Comparison of ENCODE assay signal across 8 mouse cellular contexts in genomic region chr15:102405489-102406195, GRCm38 (mm10). TPM values are rescaled to one million over a fixed set of nuclear protein-coding genes. Genes with fewer than 3 reads are reported as not detected.
DNase-seq lines count a peak whose midpoint lies in the region; ATAC-seq and TF ChIP-seq lines count a peak whose summit lies in the region.

Sp1 (plus strand) TSS chr15:102406143.

- TF ChIP-seq CTCF in kidney, postnatal 0 days (IDR thresholded peaks at IDR 0.05; ENCODE audit: low read depth) = peak; percentile 54

- peak within 1 kb of the TSS; percentile 100 for H3K27ac ChIP-seq in heart, embryonic 12.5 days (ENCODE audit: poor library complexity, severe bottlenecking)
- peak within 1 kb of the TSS; percentile 100 for H3K27ac ChIP-seq in kidney, postnatal 0 days
- peak within 1 kb of the TSS; percentile 99 for H3K27ac ChIP-seq in liver, embryonic 11.5 days (ENCODE audit: low read depth, low read length)
- H3K27ac ChIP-seq in stomach, embryonic 14.5 days (ENCODE audit: low read length) = peak within 1 kb of the TSS; percentile 99

- peak within 1 kb of the TSS; percentile 95 for H3K9ac ChIP-seq in heart, embryonic 12.5 days
- peak within 1 kb of the TSS; percentile 97 for H3K9ac ChIP-seq in kidney, postnatal 0 days (ENCODE audit: low read depth, low read length)
- H3K9ac ChIP-seq in liver, embryonic 11.5 days (ENCODE audit: low read depth, low read length) = peak within 1 kb of the TSS; percentile 93
- H3K9ac ChIP-seq in stomach, embryonic 14.5 days (replicated peaks; ENCODE audit: low read depth, low read length) = peak within 1 kb of the TSS; percentile 85

- H3K4me2 ChIP-seq in heart, embryonic 12.5 days = peak within 1 kb of the TSS; percentile 71
- peak within 1 kb of the TSS; percentile 55 for H3K4me2 ChIP-seq in kidney, postnatal 0 days (ENCODE audit: low read length)
- peak within 1 kb of the TSS; percentile 67 for H3K4me2 ChIP-seq in liver, embryonic 11.5 days
- peak within 1 kb of the TSS; percentile 50 for H3K4me2 ChIP-seq in stomach, embryonic 14.5 days (replicated peaks; ENCODE audit: low read depth, low read length)

- peaks cover 39% of the 10 kb centered on the region for H3K4me1 ChIP-seq in heart, embryonic 12.5 days (replicated peaks)
- H3K4me1 ChIP-seq in kidney, postnatal 0 days (replicated peaks; ENCODE audit: insufficient read depth, low read length) = peaks cover 19% of the 10 kb centered on the region; the same call in 1 of the 2 replicates
- peaks cover 35% of the 10 kb centered on the region for H3K4me1 ChIP-seq in liver, embryonic 11.5 days (replicated peaks; ENCODE audit: control insufficient read depth, insufficient read depth, low read length)
- H3K4me1 ChIP-seq in stomach, embryonic 14.5 days (ENCODE audit: control insufficient read depth, insufficient read depth, low read length) = peaks cover 17% of the 10 kb centered on the region

- no peaks in the 10 kb centered on the region; the same call in 1 of the 2 replicates for H3K9me3 ChIP-seq in heart, embryonic 12.5 days (replicated peaks)
- H3K9me3 ChIP-seq in kidney, postnatal 0 days (replicated peaks; ENCODE audit: low read length) = no peaks in the 10 kb centered on the region
- no peaks in the 10 kb centered on the region for H3K9me3 ChIP-seq in liver, embryonic 11.5 days (ENCODE audit: control insufficient read depth, low read length)
- H3K9me3 ChIP-seq in stomach, embryonic 14.5 days (ENCODE audit: control insufficient read depth, low read depth, low read length) = no peaks in the 10 kb centered on the region

- WGBS in heart, embryonic 12.5 days = under 1% methylated on average over 38 of the region's 38 CpGs
- 0% methylated on average over 37 of the region's 38 CpGs for WGBS in kidney, postnatal 0 days
- under 1% methylated on average over 38 of the region's 38 CpGs for WGBS in liver, embryonic 11.5 days
- WGBS in stomach, embryonic 14.5 days = 0% methylated on average over 38 of the region's 38 CpGs

- peak; percentile 100 for DNase-seq in CD4-positive helper T cell, adult 2 months (ENCODE audit: low read depth, low spot score)
- DNase-seq in brain, embryonic 18.5 days (ENCODE audit: low read depth, low spot score) = peak; percentile 100
- peak; percentile 100 for DNase-seq in kidney, postnatal 0 days (ENCODE audit: low spot score)
- peak; percentile 97 for DNase-seq in liver, embryonic 11.5 days (ENCODE audit: low spot score)
- DNase-seq in naive thymus-derived CD4-positive, alpha-beta T cell, adult 2 months (ENCODE audit: low read depth) = peak; percentile 99

- ATAC-seq in erythroid progenitor cell, adult 5-6 weeks (replicated peaks; ENCODE audit: low FRiP score, poor library complexity, severe bottlenecking) = peak; percentile 83
- peak; percentile 95 for ATAC-seq in heart, embryonic 12.5 days (ENCODE audit: insufficient number of reproducible peaks, low FRiP score)
- ATAC-seq in kidney, postnatal 0 days (replicated peaks; ENCODE audit: low FRiP score, low read depth) = peak; percentile 96
- ATAC-seq in liver, embryonic 11.5 days (replicated peaks; ENCODE audit: low FRiP score) = peak; percentile 93
- ATAC-seq in stomach, embryonic 14.5 days (ENCODE audit: insufficient number of reproducible peaks, insufficient read depth, low FRiP score, low read depth) = peak; percentile 97

- H3K27me3 ChIP-seq in heart, embryonic 12.5 days (replicated peaks) = no peaks in the 10 kb centered on the region
- no peaks in the 10 kb centered on the region for H3K27me3 ChIP-seq in kidney, postnatal 0 days (ENCODE audit: insufficient read depth, low read length)
- H3K27me3 ChIP-seq in liver, embryonic 11.5 days (replicated peaks; ENCODE audit: control insufficient read depth, insufficient read depth, low read length) = no peaks in the 10 kb centered on the region
- H3K27me3 ChIP-seq in stomach, embryonic 14.5 days (ENCODE audit: control insufficient read depth, insufficient read depth, low read length) = no peaks in the 10 kb centered on the region

- H3K4me3 ChIP-seq in heart, embryonic 12.5 days = peak within 1 kb of the TSS; percentile 87
- peak within 1 kb of the TSS; percentile 78 for H3K4me3 ChIP-seq in kidney, postnatal 0 days (replicated peaks; ENCODE audit: low read depth, low read length)
- peak within 1 kb of the TSS; percentile 77 for H3K4me3 ChIP-seq in liver, embryonic 11.5 days (ENCODE audit: low read depth, low read length)
- H3K4me3 ChIP-seq in stomach, embryonic 14.5 days (ENCODE audit: low read depth, low read length) = peak within 1 kb of the TSS; percentile 75

- H3K36me3 ChIP-seq in heart, embryonic 12.5 days = peaks cover 31% of the 10 kb centered on the region
- peaks cover 26% of the 10 kb centered on the region for H3K36me3 ChIP-seq in kidney, postnatal 0 days (ENCODE audit: insufficient read depth, low read length)
- H3K36me3 ChIP-seq in liver, embryonic 11.5 days (ENCODE audit: control insufficient read depth, insufficient read depth, low read length) = peaks cover 28% of the 10 kb centered on the region
- H3K36me3 ChIP-seq in stomach, embryonic 14.5 days (ENCODE audit: control insufficient read depth, insufficient read depth, low read length) = peaks cover 27% of the 10 kb centered on the region

RNA-seq across cellular contexts. Expression of gene Sp1, which starts in this region (rescaled TPM):
- total RNA-seq in erythroid progenitor cell, adult 5-6 weeks (2015; ENCODE audit: low replicate concordance) = 80.5 and 94.1 TPM in 2 replicates
- 70.4 and 79.1 TPM in 2 replicates for total RNA-seq in erythroid progenitor cell, adult 5-6 weeks (2017; ENCODE audit: low replicate concordance)
- 6.9 and 7.3 TPM in 2 replicates for polyA plus RNA-seq in heart, embryonic 12.5 days (2016; fragmentation: Nextera tagmentation; extraction: Ambion mirVana)
- 8.8 TPM in 2 replicates for polyA plus RNA-seq in kidney, postnatal 0 days (2015; fragmentation: Nextera tagmentation; extraction: Ambion mirVana)
- polyA plus RNA-seq in liver, embryonic 11.5 days (2014; fragmentation: Nextera tagmentation; extraction: Ambion mirVana) = 9.7 and 10.6 TPM in 2 replicates
- 16.9 and 18.9 TPM in 2 replicates for polyA plus RNA-seq in stomach, embryonic 14.5 days (2014; fragmentation: Nextera tagmentation; extraction: Ambion mirVana)

Comparison
In these comparisons a context has a peak if more than half of its experiments do, and no peak if none do; other contexts are left out.
1. Peak in every context shown above with its lines: DNase-seq, ATAC-seq, H3K4me3 ChIP-seq and H3K27ac ChIP-seq.